Mouse (Mus musculus): ENCODE results near the gene Lrig2.

The Lrig2 gene

GRCm38 (mm10) chr3:104511538-104512423 lies at the start of gene Lrig2:
TSS of gene Lrig2 (minus strand) at chr3:104511918.
- DNase-seq (ENCODE audit: low read depth, low spot score), result peak; percentile 96

- DNase-seq (ENCODE audit: low read depth, low spot score), result no peak
Observed at GRCm38 (mm10) chr3:104556624-104557023, 44.9 kb upstream of the Lrig2 start.

- no peak for DNase-seq (ENCODE audit: low read depth, low spot score)
Observed at GRCm38 (mm10) chr3:104550594-104550993, 38.9 kb upstream of the Lrig2 start.

GRCm38 (mm10) chr3:104548367-104549087 lies 36.8 kb upstream of the Lrig2 start:
- DNase-seq (ENCODE audit: low read depth, low spot score), result no peak

- no peak for DNase-seq (ENCODE audit: low read depth, low spot score)
Observed at GRCm38 (mm10) chr3:104543825-104544224, 32.1 kb upstream of the Lrig2 start.

GRCm38 (mm10) chr3:104542065-104542429 lies 30.3 kb upstream of the Lrig2 start:
- no peak for DNase-seq (ENCODE audit: low read depth, low spot score)

GRCm38 (mm10) chr3:104541139-104542064 lies 29.7 kb upstream of the Lrig2 start:
- peak; percentile 40 for DNase-seq (ENCODE audit: low read depth, low spot score)

GRCm38 (mm10) chr3:104540480-104541138 lies 28.9 kb upstream of the Lrig2 start:
- no peak for DNase-seq (ENCODE audit: low read depth, low spot score)

GRCm38 (mm10) chr3:104533223-104533622 lies 21.5 kb upstream of the Lrig2 start:
- DNase-seq (ENCODE audit: low read depth, low spot score), result no peak

- DNase-seq (ENCODE audit: low read depth, low spot score), result no peak
Observed at GRCm38 (mm10) chr3:104526115-104526882, 14.6 kb upstream of the Lrig2 start.

GRCm38 (mm10) chr3:104525516-104525915 lies 13.8 kb upstream of the Lrig2 start:
- no peak for DNase-seq (ENCODE audit: low read depth, low spot score)

GRCm38 (mm10) chr3:104525029-104525428 lies 13.3 kb upstream of the Lrig2 start:
- no peak for DNase-seq (ENCODE audit: low read depth, low spot score)

- DNase-seq (ENCODE audit: low read depth, low spot score), result peak; percentile 21
Observed at GRCm38 (mm10) chr3:104523333-104523871, 11.7 kb upstream of the Lrig2 start.

GRCm38 (mm10) chr3:104521341-104521924 lies 9.7 kb upstream of the Lrig2 start:
- DNase-seq (ENCODE audit: low read depth, low spot score), result no peak

- DNase-seq (ENCODE audit: low read depth, low spot score), result no peak
Observed at GRCm38 (mm10) chr3:104520471-104520870, 8.8 kb upstream of the Lrig2 start.

GRCm38 (mm10) chr3:104518931-104519330 lies 7.2 kb upstream of the Lrig2 start:
- no peak for DNase-seq (ENCODE audit: low read depth, low spot score)

- DNase-seq (ENCODE audit: low read depth, low spot score), result no peak
Observed at GRCm38 (mm10) chr3:104518411-104518810, 6.7 kb upstream of the Lrig2 start.

GRCm38 (mm10) chr3:104517161-104517560 lies 5.4 kb upstream of the Lrig2 start:
- no peak for DNase-seq (ENCODE audit: low read depth, low spot score)

- DNase-seq (ENCODE audit: low read depth, low spot score), result no peak
Observed at GRCm38 (mm10) chr3:104514510-104514909, 2.8 kb upstream of the Lrig2 start.

GRCm38 (mm10) chr3:104512424-104512748 lies 668 bp upstream of the Lrig2 start:
- DNase-seq (ENCODE audit: low read depth, low spot score), result no peak

Data from skeletal muscle tissue, adult 2 months (tissue).